Mouse (Mus musculus) adrenal gland, adult (tissue): ENCODE measurements around the gene D630003M21Rik.

Experiments
- DNase-seq, 2 experiments: peaks; one replicate each; pipeline ENCODE4 v3.0.0; 2022 to 2023; ENCODE audit warnings: low spot score in 1 of 2; ENCODE audit not compliant: inconsistent age in 2 of 2

Gene D630003M21Rik

DNA sequence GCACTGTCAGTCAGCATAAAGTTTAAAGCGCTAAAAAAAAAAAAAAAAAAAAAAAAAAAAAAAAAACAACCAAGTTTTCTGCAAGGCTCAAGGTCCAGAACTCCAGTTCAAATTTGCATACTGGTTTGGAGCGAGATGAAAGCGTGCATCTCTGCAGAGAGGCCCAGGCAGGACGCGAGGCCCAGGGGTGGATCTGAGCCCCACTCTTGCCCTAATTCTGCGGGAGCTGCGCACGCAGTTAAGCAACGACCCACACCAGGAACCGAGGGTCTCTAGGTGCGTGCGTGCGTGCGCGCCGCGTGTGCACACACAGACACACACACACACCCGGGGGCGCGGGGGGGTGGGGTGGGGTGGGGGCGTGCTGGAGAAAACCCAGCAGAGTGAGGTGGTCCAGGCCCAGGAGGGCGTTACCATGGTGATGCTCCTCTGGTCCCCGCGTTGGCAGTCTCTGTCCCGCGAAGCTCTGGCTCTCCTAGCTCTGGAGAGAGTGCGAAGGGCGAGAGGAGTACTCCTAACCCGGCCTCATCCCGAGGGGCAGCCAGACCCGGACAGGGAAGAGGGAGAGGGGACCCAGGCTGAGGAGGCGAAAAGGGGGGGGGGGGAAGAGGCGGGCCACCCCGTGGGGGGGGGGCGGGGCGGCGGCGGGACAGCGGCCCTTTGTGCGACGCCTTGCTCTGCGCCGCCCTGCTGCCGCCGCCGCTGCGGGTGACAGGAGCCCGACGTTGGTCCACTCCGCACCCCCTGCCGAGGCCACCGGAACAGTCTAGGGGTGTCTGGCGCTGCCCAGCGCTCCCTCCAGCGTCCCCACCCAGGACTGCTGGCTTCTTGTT lies at the start of gene D630003M21Rik:
TSS of gene D630003M21Rik (minus strand) at position 553 of the 833 bp plus-strand sequence.
- DNase-seq, result peak; percentile 58 to 62

DNA sequence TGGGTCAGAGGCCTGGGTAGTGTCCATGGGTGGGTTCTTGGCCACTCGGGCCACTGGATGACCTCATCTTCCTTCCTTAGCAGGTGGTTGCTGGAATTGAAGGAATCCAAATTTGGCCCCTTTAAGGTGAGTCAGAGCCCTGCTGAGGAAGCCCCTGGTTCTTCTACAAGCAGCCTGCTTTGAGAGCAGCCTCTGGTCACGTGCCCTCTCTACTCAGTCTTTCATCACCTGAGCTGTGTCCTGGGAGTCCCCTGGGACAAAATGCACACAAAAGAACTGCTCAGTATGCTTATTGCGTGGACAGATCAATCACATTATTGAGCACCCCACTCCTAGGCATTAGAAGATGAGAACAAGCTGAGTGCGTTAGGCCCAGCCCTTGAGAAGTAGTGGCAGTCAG lies 47.9 kb upstream of the D630003M21Rik start:
- DNase-seq, result no peak

DNA sequence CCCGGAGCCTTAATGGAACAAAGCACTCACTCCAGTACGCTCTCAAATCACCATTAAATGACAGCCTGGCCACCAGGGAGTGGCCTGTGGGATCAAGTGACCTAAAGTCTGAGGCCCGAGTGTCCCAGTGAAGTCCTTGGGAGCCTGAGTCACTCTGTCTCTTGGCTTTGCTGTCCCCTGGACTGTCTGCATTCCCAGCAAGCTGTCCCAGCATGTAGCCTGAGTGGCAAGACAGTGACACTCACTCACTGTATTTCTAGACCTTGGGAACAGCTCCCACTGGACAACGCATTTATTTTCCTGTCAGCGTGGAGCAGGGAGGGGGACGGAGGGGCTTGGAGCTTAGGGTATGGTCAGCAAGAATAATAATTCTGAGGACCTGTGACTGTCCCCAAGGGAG lies 47.4 kb upstream of the D630003M21Rik start:
- peak; percentile 83 to 87 for DNase-seq

DNA sequence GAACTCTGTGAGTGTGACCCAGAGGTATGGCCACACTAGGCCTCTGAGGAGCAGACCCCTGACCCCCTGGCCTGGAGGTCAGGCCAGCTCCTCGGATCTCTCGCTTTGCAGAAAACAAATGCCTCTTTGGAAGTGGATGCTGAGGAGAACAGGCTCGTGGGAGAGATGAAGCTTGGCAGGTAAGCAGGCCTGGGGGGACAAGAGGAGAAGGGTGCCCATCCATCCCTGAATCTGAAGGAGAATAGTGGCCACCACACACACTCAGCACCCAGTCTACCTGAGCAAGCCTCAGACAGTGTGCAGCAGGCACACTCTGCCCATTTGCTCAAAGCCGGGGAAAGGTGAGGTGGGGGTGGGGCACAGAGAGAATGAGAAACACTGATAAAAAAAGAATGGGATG lies 46.8 kb upstream of the D630003M21Rik start:
- no peak for DNase-seq

DNA sequence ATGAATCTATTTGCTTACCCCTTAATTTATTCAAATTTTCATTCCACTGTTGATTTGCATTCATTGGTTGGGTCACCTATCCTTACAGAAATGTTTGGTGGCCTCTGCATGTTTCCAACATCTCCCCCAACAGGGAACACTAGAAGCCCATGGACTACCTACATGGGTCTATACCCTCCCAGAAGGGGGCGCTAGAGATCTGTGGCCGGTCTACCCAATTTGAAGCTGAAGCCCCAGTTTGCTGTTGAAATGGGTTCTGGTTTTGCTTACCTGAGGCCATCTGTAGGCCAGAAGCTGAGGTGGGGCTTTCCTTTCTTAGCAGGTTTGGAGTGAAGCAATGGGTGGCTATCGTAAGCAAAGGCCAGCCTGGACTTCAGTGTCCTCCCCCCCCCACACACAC lies 46.3 kb upstream of the D630003M21Rik start:
- peak in 1 of 2 experiments; percentile 42 for DNase-seq

DNA sequence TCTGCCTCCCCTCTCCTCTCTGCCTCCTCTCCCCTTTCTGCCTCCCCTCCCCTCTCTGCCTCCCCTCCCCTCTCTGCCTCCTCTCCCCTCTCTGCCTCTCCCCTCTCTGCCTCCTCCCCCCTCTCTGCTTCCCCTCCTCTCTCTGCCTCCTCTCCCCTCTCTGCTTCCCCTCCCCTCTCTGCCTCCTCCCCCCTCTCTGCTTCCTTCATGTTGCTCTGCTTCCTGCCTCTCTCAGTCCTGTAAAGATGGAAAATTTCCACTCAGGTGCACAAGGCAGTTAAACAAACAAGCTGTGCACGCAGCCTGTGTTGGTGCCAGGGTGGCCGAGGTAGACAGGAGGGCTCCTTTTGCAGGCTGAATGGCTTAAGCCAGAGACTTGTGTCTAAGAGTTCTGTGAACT lies 44.6 kb upstream of the D630003M21Rik start:
- DNase-seq, result no peak

DNA sequence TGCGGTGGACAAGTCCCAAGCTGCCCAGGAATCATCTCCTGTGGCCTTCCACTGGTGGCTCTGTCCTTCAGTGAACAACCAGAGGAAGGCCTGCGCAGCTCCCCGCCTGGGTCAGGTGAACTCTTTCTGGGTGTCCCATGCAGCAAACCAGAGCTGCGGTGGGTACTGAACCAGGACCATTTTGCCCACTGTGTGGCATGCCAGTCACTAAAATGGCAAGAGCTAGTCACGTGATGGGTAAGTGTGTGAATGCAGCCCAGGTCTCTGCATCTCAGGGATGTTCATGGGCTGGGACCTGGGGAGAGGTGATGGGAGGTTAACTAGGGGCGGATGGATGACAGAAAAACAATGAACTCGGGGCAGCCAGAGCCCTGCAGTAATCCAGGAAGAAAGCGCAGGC lies 41.0 kb upstream of the D630003M21Rik start:
- DNase-seq, result no peak

DNA sequence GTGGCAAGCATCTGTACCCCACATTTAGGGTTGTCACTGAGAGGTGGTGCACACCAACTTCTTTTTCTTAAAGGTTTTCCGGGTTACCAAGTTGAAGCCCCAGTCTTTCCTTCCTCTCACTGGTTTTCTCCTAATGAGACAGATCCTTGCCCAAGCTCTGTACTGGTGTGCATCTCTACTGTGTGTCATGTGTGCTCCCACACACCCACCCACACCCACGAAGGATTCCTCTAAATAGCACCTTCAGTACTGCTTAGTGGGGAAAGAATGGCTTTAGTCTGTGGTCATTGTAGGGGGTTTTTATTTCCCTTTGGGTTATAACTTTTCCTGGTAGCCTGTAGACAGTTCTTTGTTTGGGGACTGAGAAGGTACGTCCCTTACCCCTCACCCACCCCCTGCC lies 35.9 kb upstream of the D630003M21Rik start:
- DNase-seq, result no peak

DNA sequence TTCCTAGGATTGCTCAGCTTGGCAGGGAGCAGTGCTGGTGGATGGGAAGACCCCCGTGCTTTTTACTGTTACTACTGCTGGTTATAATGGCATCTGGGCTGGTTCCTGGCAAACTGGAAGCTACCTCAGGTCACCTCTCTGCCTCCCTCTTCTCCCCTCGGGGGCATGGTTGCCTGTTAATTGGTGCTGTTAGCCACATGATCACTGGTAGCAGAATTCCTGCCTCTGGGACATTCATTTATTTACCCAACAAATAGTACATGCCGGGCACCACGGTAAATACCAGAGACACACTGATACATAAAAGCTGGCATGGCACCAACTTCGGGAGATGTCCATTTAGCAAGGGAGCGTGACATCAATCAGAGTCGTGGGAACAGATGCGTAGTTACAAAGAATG lies 30.5 kb upstream of the D630003M21Rik start:
- no peak for DNase-seq

DNA sequence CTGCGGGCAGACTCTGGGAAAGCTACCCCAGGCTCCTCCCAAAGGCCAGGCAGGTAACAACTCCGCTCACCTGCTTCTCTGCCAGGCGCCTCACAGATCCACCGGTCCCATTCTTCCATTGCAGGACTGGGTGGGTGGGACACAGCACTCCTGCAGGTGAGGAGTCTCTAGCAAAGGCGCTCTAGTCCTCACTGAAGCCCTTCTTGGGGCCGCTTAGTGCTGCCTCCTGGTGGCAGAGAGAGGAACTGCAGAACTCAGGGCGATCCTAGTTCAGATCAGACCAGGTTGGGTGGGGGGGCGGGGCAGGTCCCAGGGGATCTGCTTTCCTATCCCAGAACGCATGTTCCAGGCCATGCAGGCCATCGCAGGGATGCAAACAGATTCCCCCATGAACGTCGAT lies 29.8 kb upstream of the D630003M21Rik start:
- peak; percentile 76 to 89 for DNase-seq

DNA sequence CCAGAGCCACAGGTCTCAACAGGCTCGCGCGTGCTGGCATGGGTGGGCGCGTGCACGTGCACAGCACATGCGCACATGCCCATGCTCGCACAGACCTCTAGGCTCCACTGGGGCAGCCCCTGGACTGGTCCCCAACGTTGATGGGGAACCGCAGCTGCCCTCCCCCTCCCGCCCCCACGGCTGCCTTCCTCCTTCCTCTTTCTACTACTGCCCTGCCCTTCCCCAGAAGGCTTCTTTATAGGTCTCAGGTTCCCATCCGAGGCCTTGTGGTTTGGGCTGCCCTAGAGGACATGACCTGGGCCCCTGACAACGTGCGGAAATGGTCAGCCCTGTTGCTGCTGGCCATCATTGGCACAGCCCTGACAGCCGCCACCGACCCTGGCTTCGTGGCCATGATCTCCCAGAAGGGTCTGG lies 29.0 kb upstream of the D630003M21Rik start, which contains the start of gene Bpi:
TSS of gene Bpi (plus strand) at position 90 of the 414 bp plus-strand sequence.
- no peak for DNase-seq

DNA sequence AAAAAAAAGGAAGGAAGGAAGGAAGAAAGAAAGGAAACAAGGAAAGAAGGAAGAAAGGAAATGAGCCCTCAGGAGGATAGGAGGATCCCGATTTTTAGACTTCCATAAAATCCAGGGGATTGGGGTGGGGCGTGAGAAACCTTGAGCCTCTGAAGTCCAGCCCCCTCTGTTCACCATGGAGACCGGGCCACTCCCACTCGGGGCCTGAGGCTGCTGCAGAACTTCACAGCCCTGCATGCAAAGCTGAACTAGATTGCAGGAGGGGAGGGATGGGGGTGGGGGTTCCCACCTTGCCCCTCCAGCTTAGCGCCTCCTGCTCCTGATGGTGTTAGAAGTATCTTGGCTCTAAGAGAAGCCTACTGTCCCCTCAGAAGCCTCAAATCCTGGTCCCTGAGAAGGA lies 27.9 kb upstream of the D630003M21Rik start:
- peak; percentile 49 to 54 for DNase-seq

DNA sequence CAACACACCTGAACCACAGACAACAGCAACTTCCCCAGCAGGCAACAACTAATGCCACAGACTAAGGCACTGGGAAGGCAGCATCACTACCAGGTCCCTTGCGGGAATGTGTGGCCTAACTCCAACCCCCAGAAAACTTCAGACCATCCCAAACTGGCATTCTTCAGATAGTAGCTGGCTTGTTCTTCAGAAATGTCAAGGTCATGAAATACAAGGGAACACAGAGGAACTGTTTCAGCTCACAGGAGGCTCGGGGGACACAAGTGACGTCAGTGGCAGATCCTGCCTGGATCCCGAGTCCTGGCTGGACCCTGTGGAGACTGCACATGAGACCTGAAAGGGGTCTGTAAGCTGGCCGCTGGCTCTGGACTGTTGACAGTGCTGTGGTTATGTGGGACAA lies 24.8 kb upstream of the D630003M21Rik start:
- DNase-seq, result peak; percentile 85

DNA sequence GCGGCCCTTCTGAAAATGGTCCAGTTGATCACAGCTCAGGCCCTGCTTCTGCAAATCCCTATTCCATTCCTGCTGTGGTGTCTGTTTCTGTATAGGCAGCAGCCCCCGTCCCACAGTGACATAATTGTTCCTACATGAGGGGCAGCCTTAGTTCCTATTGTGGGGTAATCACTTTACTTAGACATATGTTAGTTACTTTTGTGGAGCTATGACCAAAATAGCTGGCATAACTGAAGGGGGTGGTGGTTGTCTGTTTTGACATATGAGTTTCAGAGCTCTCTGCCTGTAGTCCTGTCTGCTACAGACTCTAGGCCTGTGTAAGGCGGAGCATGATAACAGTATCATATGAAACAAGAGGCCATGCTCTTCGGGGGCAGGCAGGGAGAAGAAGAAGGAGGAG lies 21.5 kb upstream of the D630003M21Rik start:
- DNase-seq, result no peak

DNA sequence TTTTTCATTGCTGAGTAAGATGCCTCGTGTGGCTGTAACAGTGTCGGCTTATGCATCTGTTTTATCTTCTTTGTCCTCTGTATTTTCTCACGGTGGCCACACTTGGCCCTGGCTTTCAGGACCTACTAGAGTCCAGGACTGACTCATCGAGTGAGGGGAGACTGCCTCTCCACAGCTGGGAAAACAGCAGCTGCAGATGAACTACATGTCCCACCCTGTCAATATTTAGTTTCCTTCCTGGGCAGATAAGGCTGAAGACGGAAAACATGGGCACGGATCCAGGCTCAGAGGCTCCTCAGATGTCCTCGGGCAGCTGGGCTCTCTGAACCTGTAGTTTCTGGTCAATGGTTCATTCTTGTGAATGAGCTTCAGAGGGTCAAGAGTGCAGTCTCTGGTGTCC lies 19.3 kb upstream of the D630003M21Rik start:
- peak; percentile 78 to 82 for DNase-seq

DNA sequence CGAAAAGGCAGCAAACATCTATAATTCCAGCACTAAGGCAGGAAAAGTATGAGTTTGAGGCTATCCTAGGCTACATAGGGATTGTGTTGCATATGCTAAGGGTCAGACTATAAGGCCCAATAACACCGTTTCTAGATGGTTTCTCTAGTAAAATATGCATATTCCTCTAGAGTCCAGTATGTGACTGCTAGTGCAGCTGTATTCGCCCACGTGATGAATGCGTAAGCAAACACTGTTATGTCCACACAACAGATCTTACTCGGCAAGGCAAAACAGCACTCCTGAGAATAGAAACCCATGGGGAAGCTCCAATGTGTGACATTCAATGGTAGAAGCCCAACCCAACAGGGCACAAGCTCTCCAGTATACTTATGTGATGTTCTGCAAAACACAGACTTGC lies 18.8 kb upstream of the D630003M21Rik start:
- no peak for DNase-seq

DNA sequence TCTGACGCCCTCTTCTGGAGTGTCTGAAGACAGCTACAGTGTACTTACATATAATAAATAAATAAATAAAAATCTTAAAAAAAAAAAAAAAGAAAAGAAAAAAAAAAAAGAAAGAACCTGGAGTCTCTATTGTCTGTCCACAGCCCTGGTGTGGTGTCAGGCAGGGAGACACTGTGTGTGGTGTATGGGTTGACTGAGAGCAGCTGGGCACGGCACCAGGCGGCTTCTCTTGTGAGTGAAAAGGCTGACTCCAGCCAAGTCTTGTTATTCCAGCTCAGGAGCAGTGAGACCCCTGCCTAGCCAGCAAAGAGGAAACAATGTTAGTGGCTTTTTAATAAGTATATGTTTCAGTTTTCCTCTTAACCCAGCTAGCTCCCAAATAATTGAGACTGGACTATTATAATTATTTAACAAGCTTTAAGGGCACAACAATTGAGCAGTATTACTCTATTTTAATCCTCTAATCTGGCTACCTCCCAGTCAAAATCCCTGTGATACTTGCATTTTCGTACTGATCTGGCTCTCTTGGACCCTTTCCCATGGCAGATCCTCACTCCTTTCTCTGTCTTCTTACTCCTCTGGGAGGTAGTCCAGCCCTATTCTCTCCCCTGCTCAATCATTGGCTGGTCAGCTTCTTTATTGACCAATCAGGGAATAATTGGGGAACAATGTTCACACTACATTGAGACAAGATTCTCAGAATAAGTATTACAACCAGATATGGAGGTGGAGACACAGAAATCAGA lies 16.2 kb upstream of the D630003M21Rik start:
- DNase-seq, result no peak

DNA sequence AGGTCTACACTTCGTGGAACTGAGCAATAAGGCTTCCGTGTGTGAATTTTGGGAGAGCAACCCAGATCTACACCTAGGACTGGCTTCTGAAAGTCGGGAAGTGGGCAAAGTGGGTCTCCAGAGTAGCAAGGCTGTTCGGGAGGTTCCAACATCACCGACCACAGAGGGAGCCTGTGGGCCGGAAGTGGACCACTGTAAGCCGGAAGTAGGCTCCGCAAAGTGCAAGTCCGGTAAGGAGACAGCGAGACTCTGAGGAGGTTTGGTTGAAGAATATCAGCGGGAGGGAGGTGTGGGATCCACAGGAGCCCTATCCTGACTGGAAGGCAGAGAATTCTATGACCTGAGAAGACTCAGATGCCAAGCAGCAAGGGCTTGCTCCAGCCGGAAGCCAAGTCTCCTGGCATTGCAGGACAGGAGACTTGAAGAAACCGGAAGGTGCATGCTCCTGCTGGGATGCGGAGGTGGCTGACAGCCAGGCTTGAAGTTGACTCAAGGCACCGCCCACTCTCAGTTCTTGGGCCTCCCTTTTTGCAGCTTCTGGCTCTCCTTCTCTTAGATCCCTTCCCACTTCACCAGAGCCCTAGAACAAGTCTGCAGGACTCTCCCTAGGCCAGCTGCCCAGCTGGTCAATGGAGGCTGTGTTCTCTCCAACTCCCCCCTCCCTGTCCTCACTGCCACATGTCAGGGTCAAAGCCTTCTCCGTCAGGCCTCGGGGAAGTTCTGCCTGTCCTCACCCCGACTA lies 14.3 kb upstream of the D630003M21Rik start:
- peak; percentile 58 to 69 for DNase-seq

DNA sequence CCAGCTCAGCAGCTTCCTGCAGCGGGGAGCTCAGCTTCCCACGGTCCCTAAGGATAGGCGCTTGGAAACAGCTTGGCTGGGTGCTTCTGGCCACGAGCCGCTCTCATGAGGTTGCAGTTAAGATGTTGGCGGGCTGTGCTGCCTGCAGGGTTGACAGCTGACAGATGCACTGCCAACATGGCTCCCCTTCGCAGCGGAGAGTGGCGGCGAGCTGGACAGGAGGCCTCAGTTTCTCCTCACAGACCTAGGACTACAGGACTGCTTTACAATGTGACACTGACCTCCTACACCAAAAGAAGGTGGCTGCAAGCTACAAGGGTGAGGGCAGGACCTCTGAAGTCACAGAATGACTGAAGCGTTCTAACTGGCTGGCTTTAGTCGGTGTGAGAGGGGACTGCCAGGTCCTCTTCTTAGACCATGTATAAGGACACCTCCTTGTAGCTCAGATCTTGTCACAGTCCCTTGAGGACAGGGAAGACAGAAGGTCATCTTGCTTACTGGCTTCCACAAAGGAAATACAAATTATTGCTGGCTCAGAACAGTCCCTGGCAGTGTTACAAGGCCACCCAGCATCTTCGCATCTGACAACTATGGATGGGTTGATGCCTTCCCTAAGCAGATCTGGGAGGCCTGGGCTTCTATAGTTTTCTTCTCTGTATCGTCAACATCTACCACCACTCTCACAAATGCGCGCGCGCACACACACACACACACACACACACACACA lies 13.3 kb upstream of the D630003M21Rik start:
- peak; percentile 59 to 68 for DNase-seq

DNA sequence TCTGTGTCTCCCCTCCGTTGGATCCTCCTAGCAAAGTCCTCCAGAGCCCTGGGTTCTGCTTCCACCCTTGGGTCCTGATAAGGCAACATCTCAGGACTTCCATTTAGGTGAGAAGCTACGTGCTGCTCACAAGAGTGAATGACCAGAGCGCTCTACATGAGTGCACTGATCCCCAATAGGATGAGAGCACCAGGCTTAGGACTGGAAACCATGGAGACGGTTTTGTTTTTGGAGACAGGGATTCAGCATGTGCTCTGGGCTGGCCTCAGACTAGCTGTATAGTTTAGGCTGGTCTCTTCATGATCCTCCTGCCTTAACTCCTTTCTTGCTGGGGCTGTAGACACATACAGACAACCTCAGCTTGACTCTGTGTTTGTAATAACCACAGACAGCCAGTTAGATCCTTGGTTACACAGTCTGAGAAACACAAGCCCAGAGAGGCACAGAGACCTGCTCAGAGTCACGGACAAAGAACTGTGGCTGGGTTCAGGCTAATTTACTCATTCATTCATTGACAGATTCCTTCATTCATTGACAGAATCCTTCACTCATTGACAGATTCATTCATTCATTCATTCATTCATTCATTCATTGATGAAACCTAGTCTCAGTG lies 12.2 kb upstream of the D630003M21Rik start:
- DNase-seq, result no peak
